Mouse (Mus musculus) G1E-ER4 (cell line): ENCODE measurements around the gene Setx. TPM values are rescaled to one million over a fixed set of nuclear protein-coding genes. Genes with fewer than 3 reads are reported as not detected.

Experiments used
- GATA1 ChIP-seq: IDR thresholded peaks from one replicate; pipeline ENCODE4 v1.8.0; 2012; ENCODE audit warnings: low read length, inconsistent platforms
- polyA plus RNA-seq: library from polyadenylated mRNA; stranded (reverse); fragments of >175 nt; gene quantifications from 2 replicates; pipeline ENCODE4 v1.2.3, GENCODE M21; 2012

Setx gene
- 7.3 and 8.2 TPM in 2 replicates for polyA plus RNA-seq

GRCm38 (mm10) chr2:29123907-29124569 lies at the start of gene Setx:
Setx (plus strand) TSS chr2:29124181.
- no peak for TF ChIP-seq GATA1

DNA sequence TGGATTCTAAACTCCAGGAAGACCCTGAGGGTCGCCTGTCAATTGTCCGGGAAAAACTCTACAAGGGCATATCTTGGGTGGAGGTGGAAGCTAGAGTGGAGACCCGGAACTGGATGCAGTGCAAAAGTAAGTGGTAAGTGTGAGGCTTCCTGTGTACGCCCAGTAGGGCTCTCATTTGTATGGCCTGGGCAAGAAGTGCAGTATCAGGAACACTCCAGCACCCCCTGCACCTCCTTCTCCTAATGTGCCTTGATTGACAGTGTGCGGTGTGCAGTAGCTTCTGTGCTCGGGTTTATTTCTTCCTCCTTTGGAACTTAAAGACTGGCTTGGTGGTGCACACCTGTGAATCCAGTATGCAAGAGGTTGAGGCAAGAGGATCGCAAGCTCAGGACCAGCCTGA lies 49.3 kb upstream of the Setx start:
- no peak for TF ChIP-seq GATA1

DNA sequence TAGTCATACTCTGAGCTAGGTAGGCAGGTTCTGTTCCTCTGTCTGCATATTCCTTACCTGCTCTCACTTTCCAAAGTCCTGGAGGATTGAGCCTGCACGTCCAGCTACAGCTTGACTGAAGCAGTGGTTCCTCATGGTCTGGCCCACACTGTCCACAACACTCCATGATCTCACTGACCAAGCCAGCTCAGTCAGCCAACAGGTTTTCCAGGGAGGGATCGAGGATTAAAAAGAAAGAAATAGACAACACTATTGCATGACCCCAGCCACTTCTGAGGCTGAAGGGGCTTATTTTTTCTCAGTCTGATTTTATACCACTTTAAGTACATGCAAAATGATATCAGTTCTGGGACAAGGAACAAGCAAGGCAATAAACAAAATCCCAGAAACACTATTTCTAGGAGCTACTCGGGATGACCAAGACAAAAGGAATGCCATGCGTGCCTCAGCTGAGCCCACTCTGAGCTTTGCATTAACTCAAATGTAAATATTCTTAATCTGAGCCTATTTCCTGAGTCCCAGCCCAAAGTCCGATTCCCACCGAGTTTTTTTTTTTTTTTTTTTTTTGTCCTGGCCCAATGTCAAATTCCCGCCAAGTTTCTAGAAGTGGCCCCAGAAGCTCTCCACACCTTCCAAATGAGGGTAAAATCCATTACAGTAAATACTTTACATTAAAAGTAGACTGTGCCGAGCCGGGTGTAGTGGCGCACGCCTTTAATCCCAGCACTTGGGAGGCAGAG lies 48.5 kb upstream of the Setx start:
- no peak for TF ChIP-seq GATA1

DNA sequence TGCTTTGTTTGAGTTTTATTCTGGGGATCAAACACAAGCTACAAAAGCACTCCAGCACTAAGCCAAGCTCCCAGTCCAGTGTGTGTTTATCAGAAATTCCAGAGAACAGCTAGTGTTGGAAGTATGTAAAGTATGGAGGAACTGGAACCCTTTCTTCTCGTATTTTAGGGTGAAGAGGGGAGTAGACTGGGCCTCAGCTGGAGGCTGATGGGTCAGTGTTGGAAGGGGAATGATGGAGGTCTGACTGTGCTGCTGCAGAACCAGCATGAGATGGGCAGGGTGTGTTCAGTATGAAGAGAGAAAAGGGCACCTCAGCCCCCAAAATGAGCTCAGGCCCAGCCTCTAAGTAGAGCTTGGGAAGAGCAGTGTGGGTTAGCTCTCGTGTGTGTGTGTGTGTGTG lies 47.8 kb upstream of the Setx start:
- no peak for TF ChIP-seq GATA1

DNA sequence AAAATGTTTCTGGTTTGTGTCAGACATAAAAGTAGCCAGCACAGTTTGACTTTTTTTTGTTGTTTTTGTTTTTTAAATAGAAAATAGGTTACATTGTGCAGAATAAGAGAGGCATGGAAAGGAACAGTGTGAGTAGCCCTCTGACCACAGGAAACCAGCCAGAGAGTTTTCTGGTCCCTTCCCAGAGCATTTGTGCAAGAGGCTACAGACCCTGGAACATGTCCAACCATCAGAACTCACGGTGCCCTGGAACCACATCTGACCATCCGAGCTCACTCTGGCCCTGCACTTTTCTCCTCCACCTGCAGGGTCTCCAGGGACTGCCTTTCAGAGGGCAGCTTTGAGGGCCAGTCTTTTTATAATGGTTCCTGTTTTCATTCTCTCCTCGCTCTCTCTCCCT lies 42.0 kb upstream of the Setx start:
- no peak for TF ChIP-seq GATA1

DNA sequence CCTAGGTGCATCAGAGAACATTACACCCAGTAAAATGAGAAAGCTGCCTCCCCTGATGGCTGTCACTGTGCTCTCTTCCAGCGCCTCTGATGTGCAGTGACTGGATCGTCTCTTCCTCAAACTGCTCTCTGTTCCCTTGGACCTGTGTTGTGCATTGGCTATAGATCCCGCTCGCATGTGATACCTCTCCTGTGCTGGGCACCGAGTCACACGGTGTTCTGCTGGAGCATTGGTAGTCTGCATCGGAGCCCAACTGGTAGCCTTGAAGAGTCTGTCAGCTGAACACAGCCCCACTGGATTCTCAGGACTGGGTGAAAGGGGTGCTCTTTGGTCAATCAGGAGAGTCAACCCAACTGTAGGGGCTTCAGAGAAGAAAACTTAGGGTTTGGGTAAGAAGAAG lies 38.0 kb upstream of the Setx start:
- TF ChIP-seq GATA1: no peak

GRCm38 (mm10) chr2:29095674-29096073 lies 28.3 kb upstream of the Setx start:
- no peak for TF ChIP-seq GATA1

DNA sequence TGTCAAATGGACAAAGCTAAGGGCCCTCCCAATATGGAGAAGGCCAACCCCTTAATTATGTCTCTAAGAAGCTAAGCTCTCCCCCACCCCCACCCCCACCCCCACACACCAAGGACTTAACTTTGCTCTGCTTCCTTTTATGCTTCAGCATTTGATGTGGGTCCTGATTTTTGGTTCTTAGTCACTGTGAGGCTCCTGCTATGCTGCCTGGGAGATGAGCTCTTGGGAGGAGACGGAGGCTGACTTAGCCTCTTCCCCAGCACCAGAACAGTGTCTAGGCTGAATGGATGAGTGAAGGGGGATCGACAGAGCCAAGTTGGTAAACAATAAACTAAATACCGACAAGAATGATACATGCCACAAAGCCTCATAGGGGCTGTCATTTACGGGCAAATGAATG lies 27.2 kb upstream of the Setx start:
- TF ChIP-seq GATA1: no peak

DNA sequence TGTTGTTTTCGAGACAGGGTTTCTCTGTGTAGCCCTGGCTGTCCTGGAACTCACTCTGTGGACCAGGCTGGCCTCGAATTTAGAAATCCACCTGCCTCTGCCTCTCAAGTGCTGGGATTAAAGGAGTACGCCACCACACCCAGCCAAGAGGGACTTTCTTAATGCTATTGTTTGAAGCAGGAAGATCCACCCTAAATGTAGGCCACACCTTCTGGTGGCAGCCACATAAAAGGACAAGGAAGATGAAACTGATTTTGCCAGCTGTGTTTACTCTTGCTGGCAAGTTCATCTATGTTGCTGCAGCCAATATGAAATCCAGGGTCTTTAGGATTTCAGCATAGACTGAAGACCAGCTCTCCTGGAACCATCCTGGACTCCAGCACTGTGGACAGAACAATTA lies 26.5 kb upstream of the Setx start:
- no peak for TF ChIP-seq GATA1

- no peak for TF ChIP-seq GATA1
Measured at GRCm38 (mm10) chr2:29098786-29099185, 25.2 kb upstream of the Setx start.

DNA sequence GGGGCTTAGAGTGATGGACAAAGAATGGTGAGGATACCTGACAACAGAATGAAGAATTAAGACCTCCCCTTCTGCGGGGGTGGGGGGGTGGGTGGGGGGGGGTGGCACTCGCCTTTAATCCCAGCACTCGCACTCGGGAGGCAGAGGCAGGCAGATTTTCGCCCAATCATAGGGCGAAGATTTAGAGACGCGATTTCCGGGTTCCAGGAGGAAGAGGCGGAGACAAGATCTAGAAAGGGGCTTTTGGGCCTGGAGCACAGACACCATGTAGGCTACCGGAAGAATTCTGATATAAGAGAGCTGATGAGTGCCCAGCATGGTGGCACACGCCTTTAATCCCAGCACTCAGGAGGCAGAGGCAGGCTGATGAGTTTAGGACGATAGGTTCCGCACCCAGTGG lies 24.3 kb upstream of the Setx start:
- TF ChIP-seq GATA1: no peak

GRCm38 (mm10) chr2:29100822-29101534 lies 23.0 kb upstream of the Setx start:
- TF ChIP-seq GATA1: no peak

DNA sequence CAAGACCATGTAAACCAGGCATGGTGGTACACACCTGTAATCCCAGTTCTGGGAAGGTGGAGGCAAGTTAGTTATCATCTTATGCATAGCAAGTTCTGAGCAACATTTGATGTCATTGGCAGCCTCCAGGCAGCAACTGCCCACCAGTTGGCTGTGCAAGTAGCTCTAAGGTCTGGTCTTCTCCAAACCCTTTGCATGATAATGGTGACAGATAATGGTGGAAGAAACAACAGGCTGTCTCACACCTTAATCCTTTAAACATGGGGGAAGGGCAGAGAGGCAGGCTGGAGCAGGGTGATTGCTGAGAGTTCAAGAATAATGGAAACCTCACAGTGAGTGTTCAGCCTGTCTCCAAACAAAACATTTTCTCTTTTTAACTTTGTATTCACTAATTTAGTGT lies 3.0 kb upstream of the Setx start:
- no peak for TF ChIP-seq GATA1

GRCm38 (mm10) chr2:29122446-29122845 lies 1.5 kb upstream of the Setx start:
- no peak for TF ChIP-seq GATA1

DNA sequence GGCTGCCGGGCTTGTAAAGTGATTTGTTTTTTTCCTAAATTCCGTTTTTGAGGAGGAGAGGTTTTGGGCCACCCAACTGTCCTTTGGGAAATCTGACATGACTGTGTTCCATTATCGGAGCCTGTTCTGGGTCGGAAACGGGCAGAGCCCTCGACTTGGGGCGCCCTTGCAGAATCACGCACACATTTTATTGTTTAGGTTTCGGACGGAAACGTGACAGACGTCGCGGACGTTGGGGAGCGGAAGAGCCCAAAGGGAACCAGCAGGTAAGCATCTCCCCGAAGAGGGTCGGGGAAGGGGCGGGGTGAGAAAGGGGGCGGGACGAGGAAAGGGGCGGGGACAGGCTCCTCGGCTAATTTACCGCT lies 572 bp downstream of the Setx start:
- no peak for TF ChIP-seq GATA1

GRCm38 (mm10) chr2:29124936-29125701 lies 1.1 kb downstream of the Setx start:
- TF ChIP-seq GATA1: no peak
